ENCODE assay signal across 12 mouse cellular contexts in genomic region chr5:149679886-149680285, GRCm38 (mm10). TPM values are rescaled to one million over a fixed set of nuclear protein-coding genes. Genes with fewer than 3 reads are reported as not detected.
DNase-seq lines count a peak whose midpoint lies in the region; ATAC-seq lines count a peak whose summit lies in the region.
"Had no signal": no experiment of that assay in that cellular context is flagged by ENCODE, and none has a peak within 500 bp of the region (broad histone marks: within the 10 kb centered on the region; RNA-seq: fewer than 3 reads in every experiment).

No protein-coding gene starts in this region.

- H3K4me1 ChIP-seq in hindbrain, embryonic 14.5 days (replicated peaks; ENCODE audit: control insufficient read depth, insufficient read depth, low read length), result no peaks in the 10 kb centered on the region; the same call in 1 of the 2 replicates
- peaks cover 10% of the 10 kb centered on the region for H3K4me1 ChIP-seq in hindbrain, embryonic 12.5 days
- H3K4me1 ChIP-seq in midbrain, embryonic 10.5 days, result peaks cover 10% of the 10 kb centered on the region
- H3K4me1 ChIP-seq in midbrain, embryonic 11.5 days (ENCODE audit: control insufficient read depth, insufficient read depth, low read length), result peaks cover 9% of the 10 kb centered on the region; the same call in 1 of the 2 replicates
- peaks cover 37% of the 10 kb centered on the region for H3K4me1 ChIP-seq in limb, embryonic 10.5 days
- peaks cover 14% of the 10 kb centered on the region for H3K4me1 ChIP-seq in neural tube, embryonic 15.5 days

- 63% methylated on average over 7 of the region's 7 CpGs for WGBS in hindbrain, embryonic 14.5 days
- 69% methylated on average over 7 of the region's 7 CpGs for WGBS in hindbrain, embryonic 12.5 days
- WGBS in midbrain, embryonic 10.5 days, result 81% methylated on average over 7 of the region's 7 CpGs
- WGBS in midbrain, embryonic 11.5 days, result 72% methylated on average over 7 of the region's 7 CpGs
- WGBS in limb, embryonic 10.5 days, result 59% methylated on average over 7 of the region's 7 CpGs
- 51% methylated on average over 7 of the region's 7 CpGs for WGBS in neural tube, embryonic 15.5 days

- H3K4me2 ChIP-seq in hindbrain, embryonic 14.5 days (replicated peaks), result peak overlapping the region; percentile 94; the same call in 1 of the 2 replicates
- H3K4me2 ChIP-seq in hindbrain, embryonic 12.5 days (replicated peaks), result no peak overlapping the region
- no peak overlapping the region; the same call in 1 of the 2 replicates for H3K4me2 ChIP-seq in midbrain, embryonic 11.5 days
- H3K4me2 ChIP-seq in neural tube, embryonic 15.5 days, result peak overlapping the region; percentile 98

- no peak for DNase-seq in hindbrain, embryonic 14.5 days (ENCODE audit: low spot score)
- no peak for DNase-seq in midbrain, embryonic 10.5 days (ENCODE audit: low spot score)
- DNase-seq in midbrain, embryonic 11.5 days (ENCODE audit: low spot score, missing footprints), result no peak
- no peak for DNase-seq in limb, embryonic 10.5 days (ENCODE audit: low spot score)
- DNase-seq in MN1 (ENCODE audit: low spot score), result no peak
- DNase-seq: heart, adult 2 months had no signal

- H3K27me3 ChIP-seq in hindbrain, embryonic 14.5 days (ENCODE audit: control insufficient read depth, insufficient read depth, low read length), result no peaks in the 10 kb centered on the region
- peaks cover 4% of the 10 kb centered on the region for H3K27me3 ChIP-seq in hindbrain, embryonic 12.5 days
- 0 out of 2 replicates have a peak, but pooled peaks cover 4% of the 10 kb centered on the region for H3K27me3 ChIP-seq in midbrain, embryonic 10.5 days (ENCODE audit: low read depth, poor library complexity, severe bottlenecking)
- no peaks in the 10 kb centered on the region for H3K27me3 ChIP-seq in midbrain, embryonic 11.5 days (ENCODE audit: control insufficient read depth, insufficient read depth, low read length)
- no peaks in the 10 kb centered on the region for H3K27me3 ChIP-seq in limb, embryonic 10.5 days (ENCODE audit: low read depth, poor library complexity, severe bottlenecking)
- no peaks in the 10 kb centered on the region for H3K27me3 ChIP-seq in neural tube, embryonic 15.5 days (replicated peaks)
- H3K27me3 ChIP-seq: embryonic facial prominence, embryonic 13.5 days; stomach, embryonic 15.5 days had no signal

- H3K9me3 ChIP-seq in hindbrain, embryonic 14.5 days (ENCODE audit: control insufficient read depth, low read length), result no peaks in the 10 kb centered on the region
- no peaks in the 10 kb centered on the region for H3K9me3 ChIP-seq in hindbrain, embryonic 12.5 days (replicated peaks)
- no peaks in the 10 kb centered on the region for H3K9me3 ChIP-seq in midbrain, embryonic 10.5 days (replicated peaks)
- no peaks in the 10 kb centered on the region for H3K9me3 ChIP-seq in midbrain, embryonic 11.5 days (ENCODE audit: control insufficient read depth, low read length)
- no peaks in the 10 kb centered on the region for H3K9me3 ChIP-seq in limb, embryonic 10.5 days (replicated peaks)
- H3K9me3 ChIP-seq in neural tube, embryonic 15.5 days (replicated peaks), result no peaks in the 10 kb centered on the region
- H3K9me3 ChIP-seq: embryonic facial prominence, embryonic 13.5 days; limb, embryonic 12.5 days; stomach, embryonic 15.5 days had no signal

- H3K9ac ChIP-seq in hindbrain, embryonic 14.5 days, result no peak overlapping the region
- H3K9ac ChIP-seq in hindbrain, embryonic 12.5 days, result no peak overlapping the region
- no peak overlapping the region for H3K9ac ChIP-seq in midbrain, embryonic 11.5 days (ENCODE audit: low read length)
- H3K9ac ChIP-seq in neural tube, embryonic 15.5 days (replicated peaks), result no peak overlapping the region
- H3K9ac ChIP-seq: stomach, embryonic 15.5 days had no signal

- no peak overlapping the region for H3K27ac ChIP-seq in hindbrain, embryonic 14.5 days
- H3K27ac ChIP-seq in hindbrain, embryonic 12.5 days, result no peak overlapping the region
- H3K27ac ChIP-seq in midbrain, embryonic 10.5 days (replicated peaks), result no peak overlapping the region
- no peak overlapping the region for H3K27ac ChIP-seq in midbrain, embryonic 11.5 days (ENCODE audit: low read depth, low read length)
- H3K27ac ChIP-seq in limb, embryonic 10.5 days, result peak overlapping the region; percentile 99; the same call in 1 of the 2 replicates
- H3K27ac ChIP-seq in neural tube, embryonic 15.5 days (replicated peaks), result no peak overlapping the region
- H3K27ac ChIP-seq: embryonic facial prominence, embryonic 13.5 days; heart, adult 2 months; stomach, embryonic 15.5 days had no signal

- no peaks in the 10 kb centered on the region for H3K36me3 ChIP-seq in hindbrain, embryonic 14.5 days (replicated peaks; ENCODE audit: control insufficient read depth, insufficient read depth)
- H3K36me3 ChIP-seq in hindbrain, embryonic 12.5 days, result no peaks in the 10 kb centered on the region
- H3K36me3 ChIP-seq in midbrain, embryonic 10.5 days, result no peaks in the 10 kb centered on the region
- H3K36me3 ChIP-seq in midbrain, embryonic 11.5 days (ENCODE audit: control insufficient read depth, insufficient read depth, low read length), result no peaks in the 10 kb centered on the region
- peaks cover 4% of the 10 kb centered on the region; the same call in 1 of the 2 replicates for H3K36me3 ChIP-seq in limb, embryonic 10.5 days
- H3K36me3 ChIP-seq in neural tube, embryonic 15.5 days, result no peaks in the 10 kb centered on the region
- H3K36me3 ChIP-seq: embryonic facial prominence, embryonic 13.5 days; limb, embryonic 12.5 days; stomach, embryonic 15.5 days had no signal

- no peak for ATAC-seq in hindbrain, embryonic 14.5 days (ENCODE audit: low FRiP score)
- no peak for ATAC-seq in hindbrain, embryonic 12.5 days (ENCODE audit: low FRiP score)
- no peak for ATAC-seq in midbrain, embryonic 11.5 days (ENCODE audit: low FRiP score)
- ATAC-seq in neural tube, embryonic 15.5 days (ENCODE audit: low FRiP score), result no peak
- ATAC-seq in erythroid progenitor cell, adult 5-6 weeks (replicated peaks; ENCODE audit: low FRiP score, poor library complexity, severe bottlenecking), result no peak

- no peak overlapping the region for H3K4me3 ChIP-seq in hindbrain, embryonic 14.5 days (replicated peaks; ENCODE audit: low read length)
- H3K4me3 ChIP-seq in hindbrain, embryonic 12.5 days, result no peak overlapping the region
- peak overlapping the region; percentile 85; the same call in 1 of the 2 replicates for H3K4me3 ChIP-seq in midbrain, embryonic 10.5 days
- H3K4me3 ChIP-seq in midbrain, embryonic 11.5 days (ENCODE audit: low read depth, low read length), result no peak overlapping the region
- peak overlapping the region; percentile 85 for H3K4me3 ChIP-seq in limb, embryonic 10.5 days
- no peak overlapping the region for H3K4me3 ChIP-seq in neural tube, embryonic 15.5 days (replicated peaks)
- H3K4me3 ChIP-seq: heart, adult 2 months had no signal

RNA-seq across cellular contexts. Expression of gene B3glct, which starts 1.9 kb away (rescaled TPM):
- 15.9 and 18.8 TPM in 2 replicates for polyA plus RNA-seq in hindbrain, embryonic 14.5 days (2014; fragmentation: Nextera tagmentation; extraction: Ambion mirVana)
- 14.8 and 16.3 TPM in 2 replicates for polyA plus RNA-seq in hindbrain, embryonic 12.5 days (2016; fragmentation: Nextera tagmentation; extraction: Ambion mirVana)
- 14.1 and 16.7 TPM in 2 replicates for polyA plus RNA-seq in midbrain, embryonic 10.5 days (2016; fragmentation: Nextera tagmentation; extraction: Ambion mirVana)
- 16.0 and 18.7 TPM in 2 replicates for polyA plus RNA-seq in midbrain, embryonic 11.5 days (2014; fragmentation: Nextera tagmentation; extraction: Ambion mirVana)
- polyA plus RNA-seq in limb, embryonic 10.5 days (2016; fragmentation: Nextera tagmentation; extraction: Ambion mirVana), result 20.4 and 21.1 TPM in 2 replicates
- polyA plus RNA-seq in neural tube, embryonic 15.5 days (2015; fragmentation: Nextera tagmentation; extraction: Ambion mirVana), result 13.9 and 14.6 TPM in 2 replicates
- 4.0 and 11.7 TPM in 2 replicates for total RNA-seq in erythroid progenitor cell, adult 5-6 weeks (2015; ENCODE audit: low replicate concordance)
- total RNA-seq in erythroid progenitor cell, adult 5-6 weeks (2017; ENCODE audit: low replicate concordance), result 5.1 and 6.7 TPM in 2 replicates

RNA-seq across cellular contexts. Expression of gene Hsph1, which starts 43.7 kb away (rescaled TPM):
- 99.4 and 117 TPM in 2 replicates for polyA plus RNA-seq in hindbrain, embryonic 14.5 days (2014; fragmentation: Nextera tagmentation; extraction: Ambion mirVana)
- 93.9 and 95.3 TPM in 2 replicates for polyA plus RNA-seq in hindbrain, embryonic 12.5 days (2016; fragmentation: Nextera tagmentation; extraction: Ambion mirVana)
- 109 and 137 TPM in 2 replicates for polyA plus RNA-seq in midbrain, embryonic 10.5 days (2016; fragmentation: Nextera tagmentation; extraction: Ambion mirVana)
- polyA plus RNA-seq in midbrain, embryonic 11.5 days (2014; fragmentation: Nextera tagmentation; extraction: Ambion mirVana), result 131 and 145 TPM in 2 replicates
- 129 and 164 TPM in 2 replicates for polyA plus RNA-seq in limb, embryonic 10.5 days (2016; fragmentation: Nextera tagmentation; extraction: Ambion mirVana)
- polyA plus RNA-seq in neural tube, embryonic 15.5 days (2015; fragmentation: Nextera tagmentation; extraction: Ambion mirVana), result 94.9 and 96.7 TPM in 2 replicates
- total RNA-seq in erythroid progenitor cell, adult 5-6 weeks (2015; ENCODE audit: low replicate concordance), result 11.2 and 36.9 TPM in 2 replicates
- total RNA-seq in erythroid progenitor cell, adult 5-6 weeks (2017; ENCODE audit: low replicate concordance), result 3.8 and 23.2 TPM in 2 replicates

Comparison
In these comparisons a context has a peak if more than half of its experiments do, and no peak if none do; other contexts are left out.
1. H3K4me2 ChIP-seq: peak in hindbrain, embryonic 14.5 days (single experiment) and neural tube, embryonic 15.5 days (single experiment); none in hindbrain, embryonic 12.5 days (single experiment) and midbrain, embryonic 11.5 days (single experiment).
2. H3K4me3 ChIP-seq: peak in midbrain, embryonic 10.5 days (single experiment) and limb, embryonic 10.5 days (single experiment); none in hindbrain, embryonic 14.5 days (single experiment), hindbrain, embryonic 12.5 days (single experiment), midbrain, embryonic 11.5 days (single experiment) and neural tube, embryonic 15.5 days (single experiment).